Mouse (Mus musculus) G1E (cell line): ENCODE data around the gene Ubr7.

Experiments used
- CTCF ChIP-seq: IDR thresholded peaks from 2 replicates; pipeline ENCODE4 v1.5.1; 2012; ENCODE audit warnings: low read depth, low read length, inconsistent platforms, mixed read lengths
- GATA1 ChIP-seq: IDR thresholded peaks from 2 replicates; pipeline ENCODE4 v1.6.1; 2012; ENCODE audit warnings: borderline replicate concordance, low read length, inconsistent platforms, mixed read lengths
- TAL1 ChIP-seq: conservative IDR thresholded peaks from 2 replicates; pipeline ENCODE4 v1.6.1; 2012; ENCODE audit warnings: low read depth, low read length, inconsistent platforms, mixed read lengths

DNA sequence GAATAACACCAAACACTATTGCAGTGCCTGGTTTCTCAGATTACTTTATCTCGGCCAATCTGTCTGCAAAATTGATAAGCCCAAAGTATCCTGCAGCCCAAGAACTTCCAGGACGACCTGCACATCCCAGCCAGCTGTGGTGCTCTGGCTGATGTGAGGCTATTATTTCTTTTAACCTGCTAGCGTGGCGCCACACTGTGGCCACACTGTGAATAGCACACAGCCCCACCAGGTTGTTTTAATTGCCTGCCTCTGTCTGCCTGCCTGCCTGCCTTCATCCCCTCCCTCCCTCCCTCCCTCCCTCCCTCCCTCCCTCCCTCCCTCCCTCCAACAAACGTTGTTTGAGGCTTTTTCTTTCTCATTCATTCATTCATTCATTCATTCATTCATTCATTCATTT, 24.4 kb upstream of the Ubr7 start:
- TF ChIP-seq GATA1, result no peak
- TF ChIP-seq CTCF, result peak; percentile 88
- no peak for TF ChIP-seq TAL1
